Mouse (Mus musculus) intestine, embryonic 16.5 days (tissue): ENCODE results near the gene Clec4e. TPM values are rescaled to one million over a fixed set of nuclear protein-coding genes. Genes with fewer than 3 reads are reported as not detected.
"Not testable (repeated sequence)": the region's sequence is repeated elsewhere in the genome, so short reads cannot be mapped to it uniquely, and the experiment has no call there.

Experiments used
- ATAC-seq: fragments of 200-750 bp; cut with Nextera tagmentation; 2 replicates; pipeline ENCODE4 v1.8.0; 2017; ENCODE audit warnings: moderate TSS enrichment, moderate library complexity
- H3K27ac ChIP-seq: fragments of 300-500 bp; sonication (generic); 2 replicates; pipeline ENCODE4 v1.5.1; 2014; ENCODE audit warnings: mild to moderate bottlenecking, low read length
- H3K27me3 ChIP-seq: fragments of 300-500 bp; sonication (generic); replicated peaks from 2 replicates; pipeline ENCODE4 v1.6.1; 2014; ENCODE audit warnings: low read length, control low read depth, mixed read lengths; ENCODE audit not compliant: control insufficient read depth, insufficient read depth
- H3K36me3 ChIP-seq: fragments of 300-500 bp; sonication (generic); 2 replicates; pipeline ENCODE4 v1.6.1; 2014; ENCODE audit warnings: low read length, control low read depth; ENCODE audit not compliant: control insufficient read depth, insufficient read depth
- H3K4me1 ChIP-seq: fragments of 300-500 bp; sonication (generic); 2 replicates; pipeline ENCODE4 v1.6.1; 2014; ENCODE audit warnings: low read length, control low read depth, mixed read lengths; ENCODE audit not compliant: control insufficient read depth, insufficient read depth
- H3K4me2 ChIP-seq: fragments of 300-500 bp; sonication (generic); 2 replicates; pipeline ENCODE4 v1.6.1; 2014; ENCODE audit warnings: low read depth, low read length, control low read depth
- H3K4me3 ChIP-seq: fragments of 300-500 bp; sonication (generic); 2 replicates; pipeline ENCODE4 v1.5.1; 2014; ENCODE audit warnings: mild to moderate bottlenecking, low read length
- H3K9ac ChIP-seq: fragments of 300-500 bp; sonication (generic); 2 replicates; pipeline ENCODE4 v1.6.1; 2014; ENCODE audit warnings: low read depth, low read length
- H3K9me3 ChIP-seq: fragments of 300-500 bp; sonication (generic); 2 replicates; pipeline ENCODE4 v1.6.1; 2016; ENCODE audit warnings: low read length, control low read depth; ENCODE audit not compliant: control insufficient read depth
- WGBS: fragments of 180-500 bp; shearing (Covaris S2); extraction: QIAGEN DNeasy Blood & Tissue Kit; methylation state at CpG from one replicate; pipeline ENCODE4 v1.1.7; 2014; 5-methylcytosine and 5-hydroxymethylcytosine counted together
- polyA plus RNA-seq: library from polyadenylated mRNA; unstranded; fragments of >200 nt; fragmentation: Nextera tagmentation; extraction: Ambion mirVana; gene quantifications from 2 replicates; pipeline ENCODE4 v1.2.1, GENCODE M21; 2015

Clec4e gene
- 0.13 TPM in 1 of 2 replicates, not detected in the other for polyA plus RNA-seq

DNA sequence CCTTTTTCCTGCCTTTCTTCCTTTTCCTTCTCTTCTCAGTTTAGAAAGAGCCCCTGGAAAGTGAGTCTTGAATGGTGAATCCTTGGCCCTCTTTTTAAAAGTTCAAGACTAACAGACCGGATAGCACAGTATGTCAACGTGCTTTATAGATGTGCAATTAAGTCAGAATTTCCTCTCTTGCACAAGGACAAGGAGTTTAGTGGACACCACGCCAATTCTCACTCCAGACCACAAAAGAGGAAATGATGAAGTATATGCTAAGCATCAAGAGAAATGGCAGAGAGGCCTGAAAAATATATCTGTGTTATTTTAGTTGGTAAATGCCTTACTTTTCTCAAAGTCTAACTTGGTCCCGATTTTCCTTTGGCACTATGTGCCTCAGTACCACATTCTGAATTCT is at the start of gene Clec4e:
Clec4e (minus strand) TSS at position 118 of the 400 bp plus-strand sequence.
- Histone ChIP-seq H3K36me3 (no peaks in the 10 kb centered on the region), H3K27me3 (no peaks in the 10 kb centered on the region), H3K4me3 (no peak within 1 kb of the TSS), H3K4me2 (no peak within 1 kb of the TSS), H3K9ac (no peak within 1 kb of the TSS), H3K27ac (no peak within 1 kb of the TSS), H3K9me3 (no peaks in the 10 kb centered on the region), H3K4me1 (no peaks in the 10 kb centered on the region)
- WGBS: 75% methylated on average over 4 of the region's 4 CpGs
- no peak for ATAC-seq

DNA sequence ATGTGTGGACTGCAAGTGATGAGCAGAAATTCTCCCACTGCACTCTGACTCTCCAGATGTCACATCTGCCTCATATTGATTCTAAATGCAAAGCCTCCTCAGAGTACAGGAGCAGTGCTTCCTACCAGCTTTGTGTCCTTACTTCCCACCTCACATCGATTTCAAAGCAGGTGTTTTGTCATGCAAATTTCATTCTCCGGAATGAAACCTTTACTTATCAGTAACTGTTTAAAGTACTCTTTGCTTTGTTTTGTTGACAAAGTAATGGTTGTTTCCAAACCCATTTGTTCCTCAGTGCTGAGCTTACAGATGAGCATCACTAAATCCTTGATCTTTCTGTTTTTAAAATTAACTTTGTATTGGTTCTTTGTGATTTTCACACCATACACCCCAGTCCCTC is 42.8 kb upstream of the Clec4e start:
- Histone ChIP-seq H3K4me2 (no peak overlapping the region), H3K27ac (no peak overlapping the region), H3K4me3 (no peak overlapping the region), H3K9me3 (no peaks in the 10 kb centered on the region), H3K4me1 (no peaks in the 10 kb centered on the region), H3K36me3 (no peaks in the 10 kb centered on the region), H3K27me3 (no peaks in the 10 kb centered on the region), H3K9ac (no peak overlapping the region)
- no peak for ATAC-seq
- WGBS: 31% methylated on average over 2 of the region's 2 CpGs

DNA sequence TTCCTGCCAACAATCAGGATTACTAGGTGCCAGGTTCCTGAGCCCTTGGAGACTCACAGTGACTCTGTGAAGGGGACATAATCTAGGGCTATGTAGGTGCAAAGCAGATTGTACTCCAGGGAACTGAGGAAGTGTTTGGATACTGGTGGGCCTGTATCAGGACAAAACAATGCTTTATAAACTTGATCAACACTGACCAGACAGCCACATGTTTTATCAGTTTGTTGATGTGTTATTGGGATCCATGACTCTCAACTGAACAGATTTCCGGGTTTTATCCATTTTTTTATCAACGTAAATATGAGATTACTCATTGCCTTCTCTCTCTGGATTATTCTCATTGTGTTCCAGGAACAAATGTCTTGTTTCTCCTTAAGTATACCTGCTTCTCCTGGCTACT is 18.4 kb upstream of the Clec4e start, which contains the start of gene Vmn2r19:
Vmn2r19 (plus strand) TSS at position 301 of the 400 bp plus-strand sequence.
- H3K27me3 ChIP-seq: no peaks in the 10 kb centered on the region
- no peaks in the 10 kb centered on the region for H3K36me3 ChIP-seq
- no peaks in the 10 kb centered on the region for H3K4me1 ChIP-seq
- H3K27ac ChIP-seq: no peak within 1 kb of the TSS
- no peaks in the 10 kb centered on the region for H3K9me3 ChIP-seq
- ATAC-seq: no peak
- no peak within 1 kb of the TSS for H3K9ac ChIP-seq
- H3K4me2 ChIP-seq: no peak within 1 kb of the TSS
- WGBS: 82% methylated on average over 2 of the region's 2 CpGs
- no peak within 1 kb of the TSS for H3K4me3 ChIP-seq

DNA sequence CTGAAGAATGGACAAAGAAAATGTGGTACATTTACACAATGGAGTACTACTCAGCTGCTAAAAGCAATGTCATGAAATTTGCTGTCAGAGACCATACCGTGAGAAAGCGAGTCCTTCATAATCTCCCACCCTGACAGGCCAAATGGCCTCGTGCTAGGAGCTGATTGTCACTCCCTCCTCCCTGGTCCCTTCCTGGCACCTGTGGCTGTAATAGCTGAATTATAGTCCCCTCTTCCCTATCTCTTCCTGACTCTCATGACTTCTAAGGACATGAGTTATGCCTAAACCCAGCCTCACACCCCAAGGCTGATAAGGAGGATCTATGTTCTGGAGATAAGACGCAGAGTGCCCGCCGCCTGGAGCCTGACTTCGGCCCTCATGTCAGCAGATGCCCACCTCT is 16.6 kb upstream of the Clec4e start:
- H3K4me3 ChIP-seq, H3K4me2 ChIP-seq, H3K36me3 ChIP-seq, H3K9me3 ChIP-seq, ATAC-seq, H3K27ac ChIP-seq, H3K9ac ChIP-seq, H3K4me1 ChIP-seq, H3K27me3 ChIP-seq: not testable (repeated sequence)
- WGBS: 82% methylated on average over 7 of the region's 7 CpGs

DNA sequence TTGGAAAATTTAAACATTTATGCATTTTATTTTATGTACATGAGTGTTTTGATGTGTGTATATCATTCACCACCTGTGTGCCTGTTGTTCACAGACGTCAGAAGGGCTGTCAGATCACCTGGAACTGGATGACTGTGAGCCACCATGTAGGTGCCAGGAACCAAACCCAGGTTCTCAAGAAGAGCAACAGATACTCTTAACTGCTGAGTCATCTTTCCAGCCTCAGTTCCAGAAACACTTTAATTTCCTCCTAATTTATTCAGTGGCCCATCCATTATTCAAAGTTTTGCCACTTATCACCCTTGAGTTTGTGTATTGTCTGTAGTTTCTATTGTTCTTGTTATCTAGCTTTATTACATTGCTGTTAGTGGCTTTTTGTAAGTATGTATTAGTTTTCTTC is 7.0 kb upstream of the Clec4e start:
- no peaks in the 10 kb centered on the region for H3K27me3 ChIP-seq
- no peak for ATAC-seq
- no peak overlapping the region for H3K9ac ChIP-seq
- H3K9me3 ChIP-seq: no peaks in the 10 kb centered on the region
- H3K4me3 ChIP-seq: no peak overlapping the region
- H3K4me2 ChIP-seq: no peak overlapping the region
- H3K27ac ChIP-seq: no peak overlapping the region
- no peaks in the 10 kb centered on the region for H3K36me3 ChIP-seq
- H3K4me1 ChIP-seq: no peaks in the 10 kb centered on the region
- WGBS: 69% methylated on average over 1 of the region's 1 CpGs

DNA sequence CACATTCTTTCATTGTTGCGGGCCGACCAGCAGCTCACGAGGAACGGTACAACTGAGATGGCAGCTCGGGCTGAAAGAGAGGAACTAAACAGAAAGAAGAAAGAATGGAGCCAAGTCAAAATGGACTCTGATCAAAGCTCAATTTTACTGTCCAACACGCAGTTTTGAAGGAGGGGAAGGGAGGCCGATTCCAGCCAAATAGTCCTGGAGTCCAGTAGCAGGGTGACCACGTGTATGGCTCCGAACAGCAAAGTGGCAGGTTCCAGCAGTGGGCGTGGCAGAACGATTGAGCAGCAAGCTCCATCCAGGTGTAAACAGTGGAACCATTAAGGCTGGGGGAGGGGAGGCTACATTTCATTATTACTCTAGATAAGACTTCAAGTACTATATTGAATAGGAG is 3.8 kb upstream of the Clec4e start:
- not testable (repeated sequence) for H3K9ac ChIP-seq, H3K27ac ChIP-seq, H3K4me1 ChIP-seq, H3K4me2 ChIP-seq, H3K4me3 ChIP-seq, ATAC-seq, H3K36me3 ChIP-seq, H3K9me3 ChIP-seq, H3K27me3 ChIP-seq
- 82% methylated on average over 11 of the region's 11 CpGs for WGBS

DNA sequence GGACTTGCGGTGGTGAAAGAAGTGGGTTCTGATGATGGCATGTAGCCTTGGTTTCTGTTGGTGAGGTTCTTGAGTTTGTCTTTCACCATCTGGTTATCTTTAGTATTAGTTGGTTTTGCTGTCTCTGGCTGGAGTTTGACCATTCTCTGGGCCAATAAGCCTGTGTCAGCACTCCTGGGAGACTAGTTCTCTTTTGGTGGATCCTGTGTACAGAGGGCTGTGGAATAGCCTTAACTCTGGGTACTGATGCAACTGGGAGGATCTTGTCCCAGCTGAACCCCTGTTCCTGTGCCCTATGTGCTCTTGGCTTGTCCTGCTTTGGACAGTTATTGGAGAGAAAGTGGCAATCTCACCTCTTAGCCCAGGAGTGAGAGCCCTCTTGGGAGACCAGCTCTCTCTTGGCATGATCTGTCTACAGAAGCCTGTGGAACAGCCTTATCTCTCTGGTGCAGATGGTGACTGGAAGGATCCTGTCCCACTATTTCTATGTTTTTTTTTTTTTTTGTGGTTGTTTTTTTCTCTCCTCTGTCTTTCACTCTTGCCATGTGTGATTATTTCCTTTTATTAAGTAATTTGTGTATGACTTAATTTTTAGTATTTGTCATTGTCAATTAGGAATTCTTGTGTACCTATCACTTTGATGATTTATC is 3.2 kb upstream of the Clec4e start:
- 98% methylated on average over 1 of the region's 1 CpGs for WGBS
- Histone ChIP-seq H3K4me1 (no peaks in the 10 kb centered on the region), H3K4me3 (no peak overlapping the region), H3K9ac (no peak overlapping the region), H3K4me2 (no peak overlapping the region), H3K9me3 (no peaks in the 10 kb centered on the region), H3K27ac (no peak overlapping the region), H3K36me3 (no peaks in the 10 kb centered on the region), H3K27me3 (no peaks in the 10 kb centered on the region)
- peak; percentile 91 for ATAC-seq

DNA sequence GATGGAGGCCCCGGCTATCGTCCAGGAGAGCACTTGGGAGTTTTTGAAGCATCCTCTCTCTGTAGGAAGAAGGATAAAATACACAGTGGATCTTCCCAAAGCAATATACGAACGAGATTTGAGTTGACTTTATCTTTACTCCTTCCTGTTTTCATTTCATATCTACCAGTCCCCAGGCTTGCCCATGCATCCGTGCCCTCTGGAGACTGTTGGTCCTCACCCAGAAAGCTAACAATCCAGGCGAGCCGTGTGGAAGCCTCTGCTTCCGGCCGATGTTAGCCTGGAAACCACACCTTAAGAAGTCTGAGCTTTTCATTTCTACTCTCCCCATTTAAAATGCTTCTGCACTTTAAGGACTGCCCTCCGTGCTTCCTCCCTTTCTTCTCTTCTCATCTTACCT is 739 bp downstream of the Clec4e start:
- H3K36me3 ChIP-seq: no peaks in the 10 kb centered on the region
- no peaks in the 10 kb centered on the region for H3K4me1 ChIP-seq
- WGBS: 77% methylated on average over 10 of the region's 10 CpGs
- no peak overlapping the region for H3K9ac ChIP-seq
- H3K9me3 ChIP-seq: no peaks in the 10 kb centered on the region
- H3K4me2 ChIP-seq: no peak overlapping the region
- no peak for ATAC-seq
- H3K27ac ChIP-seq: no peak overlapping the region
- H3K4me3 ChIP-seq: no peak overlapping the region
- no peaks in the 10 kb centered on the region for H3K27me3 ChIP-seq

DNA sequence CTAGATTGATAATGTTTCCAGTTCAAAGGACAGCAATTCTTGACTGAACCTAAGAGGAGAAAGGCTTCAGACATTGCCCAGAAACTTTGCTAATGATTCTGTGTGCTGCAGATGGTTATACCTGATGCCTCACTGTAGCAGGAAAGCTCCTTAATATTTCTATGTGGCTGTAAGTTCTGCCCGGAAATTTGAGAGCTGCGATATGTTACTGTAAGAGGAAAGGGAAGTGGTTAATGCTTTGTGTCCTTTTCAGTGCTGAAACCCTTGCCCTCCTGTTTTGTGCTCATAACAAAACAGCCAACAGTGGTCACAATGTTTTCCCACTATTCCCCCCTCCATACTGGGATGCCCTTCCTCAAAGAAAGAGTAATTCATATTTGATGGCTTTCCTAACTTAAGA is 3.4 kb downstream of the Clec4e start:
- Histone ChIP-seq H3K4me1 (no peaks in the 10 kb centered on the region), H3K4me2 (no peak overlapping the region), H3K4me3 (no peak overlapping the region), H3K27ac (no peak overlapping the region), H3K9ac (no peak overlapping the region), H3K36me3 (no peaks in the 10 kb centered on the region), H3K27me3 (no peaks in the 10 kb centered on the region), H3K9me3 (no peaks in the 10 kb centered on the region)
- 83% methylated on average over 2 of the region's 2 CpGs for WGBS
- ATAC-seq: no peak

DNA sequence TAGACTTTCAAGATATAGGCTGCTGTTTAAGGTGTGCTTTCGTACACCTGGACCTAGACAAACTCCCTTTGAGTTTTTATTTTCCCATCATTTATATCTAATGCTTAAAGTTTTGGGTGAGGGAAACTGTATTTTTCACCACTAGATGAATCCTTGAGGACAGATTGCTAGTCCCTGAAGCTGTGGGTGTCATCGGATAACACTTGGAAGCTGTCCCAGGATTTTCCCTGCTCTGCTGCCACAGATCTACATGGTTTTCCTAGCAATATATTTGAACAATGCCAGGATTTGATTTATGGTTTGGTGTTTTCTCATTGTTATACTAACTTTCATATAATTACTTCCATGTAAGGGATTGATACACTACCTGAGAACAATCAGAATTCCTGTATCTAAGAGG is 10.2 kb downstream of the Clec4e start:
- WGBS: 87% methylated on average over 2 of the region's 2 CpGs
- Histone ChIP-seq H3K4me1 (no peaks in the 10 kb centered on the region), H3K9ac (no peak overlapping the region), H3K4me2 (no peak overlapping the region), H3K27ac (no peak overlapping the region), H3K36me3 (no peaks in the 10 kb centered on the region), H3K27me3 (no peaks in the 10 kb centered on the region), H3K9me3 (no peaks in the 10 kb centered on the region), H3K4me3 (no peak overlapping the region)
- ATAC-seq: no peak
